Mouse (Mus musculus): ENCODE measurements around the gene Slc39a3. TPM values are rescaled to one million over a fixed set of nuclear protein-coding genes. Genes with fewer than 3 reads are reported as not detected.
A peak's percentile ranks its signal among the peaks of the same experiment; 100 is the strongest.

Gene Slc39a3
- total and polyA plus RNA-seq, 3 experiments, result 15.6 to 19.5 TPM; not detected in 1

- peak; percentile 96 for TF ChIP-seq RAD21 (IDR thresholded peaks at IDR 0.05; ENCODE audit: low read depth, low read length)
- TF ChIP-seq SMC3 (IDR thresholded peaks at IDR 0.05; ENCODE audit: low read depth, low read length), result peak; percentile 78
- no peak for TF ChIP-seq EP300 (IDR thresholded peaks at IDR 0.05; ENCODE audit: low read depth in 1 of 2, low read length in 2 of 2)
- TF ChIP-seq MXI1 (IDR thresholded peaks at IDR 0.05; ENCODE audit: low read depth, low read length), result peak; percentile 61; the same call in 1 of the 2 replicates
- TF ChIP-seq ELF1 (IDR thresholded peaks at IDR 0.05; ENCODE audit: low read depth, low read length), result no peak
- no peak for TF ChIP-seq POLR2AphosphoS2 (IDR thresholded peaks at IDR 0.05; ENCODE audit: low read length)
- no peak for TF ChIP-seq ZKSCAN1 (IDR thresholded peaks at IDR 0.05; ENCODE audit: low read depth, low read length)
- peak; percentile 98 to 99 (median 98) for TF ChIP-seq CTCF (IDR thresholded peaks at IDR 0.05 in 2 of 3, conservative IDR thresholded peaks at IDR 0.05 in 1 of 3; ENCODE audit: control insufficient read depth in 1 of 3, insufficient read depth in 1 of 3, low read depth in 2 of 3, low read length in 3 of 3, poor library complexity in 1 of 3, severe bottlenecking in 1 of 3)
- no peak for TF ChIP-seq E2F4 (IDR thresholded peaks at IDR 0.05; ENCODE audit: borderline replicate concordance, low read depth, low read length)
- no peak for TF ChIP-seq POLR2AphosphoS5 (IDR thresholded peaks at IDR 0.05; ENCODE audit: borderline replicate concordance, low read depth, low read length)
- TF ChIP-seq POLR2A (IDR thresholded peaks at IDR 0.05; ENCODE audit: control insufficient read depth in 1 of 2, insufficient read depth in 1 of 2, low read depth in 1 of 2, low read length in 2 of 2, poor library complexity in 1 of 2), result no peak
- 0 out of 2 replicates have a peak, but pooled peaks have one; percentile 43 for TF ChIP-seq TBP (IDR thresholded peaks at IDR 0.05; ENCODE audit: low read depth, low read length)
- peak; percentile 89 for TF ChIP-seq MAX (IDR thresholded peaks at IDR 0.05; ENCODE audit: low read length)
- TF ChIP-seq KAT2A (conservative IDR thresholded peaks at IDR 0.05; ENCODE audit: low read depth, low read length), result no peak
- TF ChIP-seq GABPA (IDR thresholded peaks at IDR 0.05; ENCODE audit: low read depth, low read length), result peak; percentile 43; the same call in 1 of the 2 replicates
- 0 out of 2 replicates have a peak, but pooled peaks have one; percentile 22 for TF ChIP-seq USF1 (IDR thresholded peaks at IDR 0.05; ENCODE audit: low read depth, low read length)
- no peak for TF ChIP-seq CHD1 (IDR thresholded peaks at IDR 0.05; ENCODE audit: low read depth, low read length)
- TF ChIP-seq TAL1 (IDR thresholded peaks at IDR 0.05; ENCODE audit: low read length), result no peak
These were observed 42.1 kb downstream of the Slc39a3 start (continued) for GRCm38 (mm10) chr10:80995091-80995632.

GRCm38 (mm10) chr10:80994621-80995020 lies 42.6 kb downstream of the Slc39a3 start:
- Histone ChIP-seq H3K9me3 (replicated peaks; ENCODE audit: insufficient read depth, low read length) (no peaks in the 10 kb centered on the region), H3K27me3 (ENCODE audit: control insufficient read depth in 1 of 2, insufficient read depth in 2 of 2, low read length in 2 of 2) (no peaks in the 10 kb centered on the region), H3K36me3 (ENCODE audit: control insufficient read depth in 1 of 2, insufficient read depth in 2 of 2, low read length in 2 of 2) (peaks cover 0 to 5% of the 10 kb centered on the region in 2 experiments; a peak in 2 of 4 replicates), H3K79me2 (ENCODE audit: control insufficient read depth, insufficient read depth, low read length, poor library complexity) (no peaks in the 10 kb centered on the region), H3K9ac (ENCODE audit: control insufficient read depth, low read depth, low read length, poor library complexity, severe bottlenecking) (peak overlapping the region; percentile 37), H3K4me3 (ENCODE audit: control insufficient read depth in 1 of 2, insufficient read depth in 1 of 2, low read depth in 2 of 2, low read length in 2 of 2) (no peak overlapping the region; a peak in 1 of 4 replicates), H3K4me1 (ENCODE audit: control insufficient read depth in 1 of 2, insufficient read depth in 2 of 2, low read length in 2 of 2) (peaks cover 3 to 9% of the 10 kb centered on the region in 2 experiments; a peak in 3 of 4 replicates), H3K27ac (ENCODE audit: control insufficient read depth, low read depth, low read length) (no peak overlapping the region)
- no peak for DNase-seq (ENCODE audit: low read depth, low spot score)
- TF ChIP-seq RCOR1 (IDR thresholded peaks at IDR 0.05; ENCODE audit: low read depth, low read length), result no peak
- TF ChIP-seq RAD21 (IDR thresholded peaks at IDR 0.05; ENCODE audit: low read depth, low read length), result no peak
- TF ChIP-seq MAZ (IDR thresholded peaks at IDR 0.05; ENCODE audit: low read depth, low read length), result no peak
- no peak for TF ChIP-seq BHLHE40 (IDR thresholded peaks at IDR 0.05; ENCODE audit: borderline replicate concordance, low read depth, low read length)
